8 mouse cellular contexts compared by ENCODE assay signal in genomic region chr5:140201566-140201965, GRCm38 (mm10).
"Had no signal": no experiment of that assay in that cellular context is flagged by ENCODE, and none has a peak within 500 bp of the region (broad histone marks: within the 10 kb centered on the region; RNA-seq: fewer than 3 reads in every experiment).

No protein-coding gene starts in this region.

- DNase-seq: kidney, adult 8-10 months; kidney, postnatal 25 days; liver, embryonic 13.5 days; liver, postnatal 0 days; lung, postnatal 14 days; right cerebral cortex, adult 18-20 months; right cerebral cortex, postnatal 25 days; spleen, adult 18-20 months had no signal
